Mouse (Mus musculus): Measurements from ENCODE around the gene 2810006K23Rik.

Gene 2810006K23Rik

GRCm38 (mm10) chr5:124387932-124388331, 60.0 kb downstream of the 2810006K23Rik start:
- CTCF ChIA-PET: interaction anchor here (0.6 kb wide), 1 partner anchor 562 kb away, joined by 6 read pairs; no protein-coding TSS in a partner anchor

All from spleen, embryonic (tissue).